Mouse (Mus musculus): Measurements from ENCODE around the gene Ifitm1. TPM values are rescaled to one million over a fixed set of nuclear protein-coding genes. Genes with fewer than 3 reads are reported as not detected.
A peak's percentile ranks its signal among the peaks of the same experiment; 100 is the strongest.

The Ifitm1 gene
- polyA plus RNA-seq, 1 experiment from 2014 or later = 15.2 TPM

DNA sequence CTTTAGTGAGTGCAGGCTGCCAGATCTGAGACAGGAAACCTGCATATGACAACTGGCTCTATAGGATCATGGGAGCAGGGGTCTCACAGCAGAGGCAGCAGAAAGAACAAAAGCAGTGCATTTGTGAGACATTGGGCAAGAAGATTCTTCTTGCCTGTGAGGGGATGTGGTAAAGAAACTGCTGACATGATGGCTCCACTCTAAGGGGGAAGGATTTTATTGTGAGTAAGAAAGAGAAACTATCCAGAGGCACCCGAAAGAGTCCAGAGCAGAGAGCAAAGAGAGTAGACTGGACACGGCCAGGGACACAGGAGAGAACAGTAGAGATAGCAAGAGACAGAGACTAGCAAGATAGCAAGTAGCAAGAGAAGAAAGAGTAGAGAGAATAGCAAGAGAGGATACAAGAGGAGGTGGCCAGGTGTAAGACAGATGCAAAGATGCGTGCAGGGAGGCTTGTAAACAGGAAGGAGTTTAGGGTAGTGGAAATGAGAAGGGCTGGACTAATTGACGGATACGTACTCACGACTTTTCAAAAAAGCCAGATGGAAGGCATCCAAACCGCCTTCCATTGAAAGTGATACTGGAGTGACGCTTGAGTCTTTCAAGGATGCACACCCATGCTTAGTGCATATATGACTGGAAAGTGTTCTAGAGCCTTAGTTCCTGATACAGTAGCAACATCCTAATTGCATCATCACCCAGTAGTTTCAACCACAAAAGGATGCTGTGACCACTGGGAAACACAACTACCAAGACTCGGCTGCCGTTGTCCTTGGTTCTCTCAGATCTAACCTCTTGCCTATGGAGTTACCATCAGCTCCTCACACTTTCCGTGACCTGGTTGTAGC is 32.1 kb downstream of the Ifitm1 start:
- WGBS (ENCODE audit: insufficient replicate concordance) = 43% methylated on average over 11 of the region's 11 CpGs
- H3K4me2 ChIP-seq (ENCODE audit: low read depth, low read length) = peak overlapping the region; percentile 9; the same call in 1 of the 2 replicates
- no peaks in the 10 kb centered on the region for H3K36me3 ChIP-seq (ENCODE audit: control insufficient read depth, insufficient read depth)
- peak; percentile 27; the same call in 1 of the 2 replicates for ATAC-seq (ENCODE audit: low read depth)
- H3K9me3 ChIP-seq (replicated peaks; ENCODE audit: control insufficient read depth, low read length) = no peaks in the 10 kb centered on the region
- H3K4me1 ChIP-seq (ENCODE audit: control insufficient read depth, low read depth, low read length) = no peaks in the 10 kb centered on the region
- H3K9ac ChIP-seq (ENCODE audit: low read depth, low read length) = no peak overlapping the region
- no peaks in the 10 kb centered on the region for H3K27me3 ChIP-seq (ENCODE audit: control insufficient read depth, insufficient read depth, low read depth, low read length)
- peak overlapping the region; percentile 1; the same call in 1 of the 2 replicates for H3K4me3 ChIP-seq (ENCODE audit: low read depth, low read length)
- peak overlapping the region; percentile 35; the same call in 1 of the 2 replicates for H3K27ac ChIP-seq (ENCODE audit: low read length)

- Histone ChIP-seq H3K27ac (ENCODE audit: low read length) (no peak overlapping the region), H3K27me3 (ENCODE audit: control insufficient read depth, insufficient read depth, low read depth, low read length) (no peaks in the 10 kb centered on the region), H3K4me2 (ENCODE audit: low read depth, low read length) (no peak overlapping the region), H3K9ac (ENCODE audit: low read depth, low read length) (no peak overlapping the region), H3K9me3 (replicated peaks; ENCODE audit: control insufficient read depth, low read length) (no peaks in the 10 kb centered on the region), H3K4me1 (ENCODE audit: control insufficient read depth, low read depth, low read length) (no peaks in the 10 kb centered on the region), H3K36me3 (ENCODE audit: control insufficient read depth, insufficient read depth) (no peaks in the 10 kb centered on the region), H3K4me3 (ENCODE audit: low read depth, low read length) (no peak overlapping the region)
- ATAC-seq (ENCODE audit: low read depth) = no peak
- 65% methylated on average over 15 of the region's 15 CpGs for WGBS (ENCODE audit: insufficient replicate concordance)
Measured at GRCm38 (mm10) chr7:141000881-141001708, 34.1 kb downstream of the Ifitm1 start.

- Histone ChIP-seq H3K27me3 (ENCODE audit: control insufficient read depth, insufficient read depth, low read depth, low read length) (no peaks in the 10 kb centered on the region), H3K4me2 (ENCODE audit: low read depth, low read length) (no peak overlapping the region), H3K4me1 (ENCODE audit: control insufficient read depth, low read depth, low read length) (peaks cover 2% of the 10 kb centered on the region; the same call in 1 of the 2 replicates), H3K36me3 (ENCODE audit: control insufficient read depth, insufficient read depth) (no peaks in the 10 kb centered on the region), H3K9ac (ENCODE audit: low read depth, low read length) (no peak overlapping the region), H3K9me3 (replicated peaks; ENCODE audit: control insufficient read depth, low read length) (no peaks in the 10 kb centered on the region), H3K4me3 (ENCODE audit: low read depth, low read length) (no peak overlapping the region), H3K27ac (ENCODE audit: low read length) (no peak overlapping the region)
- 62% methylated on average over 5 of the region's 5 CpGs for WGBS (ENCODE audit: insufficient replicate concordance)
- no peak for ATAC-seq (ENCODE audit: low read depth)
Measured at GRCm38 (mm10) chr7:141003248-141004010, 36.4 kb downstream of the Ifitm1 start.

DNA sequence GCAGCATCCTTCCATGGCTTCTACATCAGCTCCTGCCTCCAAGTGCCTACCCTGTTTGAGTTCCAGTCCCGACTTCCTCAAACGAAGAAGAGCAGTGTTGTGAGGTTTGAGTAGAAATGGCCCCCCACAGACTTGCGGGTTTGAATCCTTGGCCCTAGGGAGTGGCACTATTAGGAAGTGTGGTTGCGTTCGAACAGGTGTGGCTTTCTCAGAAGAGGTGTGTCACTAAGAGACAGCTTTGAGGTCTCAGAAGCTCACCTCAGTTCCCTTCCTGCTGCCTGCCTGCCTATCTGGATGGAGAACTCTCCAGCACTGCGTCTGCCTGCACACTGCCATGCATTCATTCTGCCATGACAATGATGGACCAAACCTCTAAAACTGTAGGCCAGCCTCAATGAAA is 39.4 kb downstream of the Ifitm1 start:
- no peak overlapping the region for H3K27ac ChIP-seq (ENCODE audit: low read length)
- H3K9ac ChIP-seq (ENCODE audit: low read depth, low read length) = no peak overlapping the region
- H3K27me3 ChIP-seq (ENCODE audit: control insufficient read depth, insufficient read depth, low read depth, low read length) = no peaks in the 10 kb centered on the region
- 43% methylated on average over 6 of the region's 6 CpGs for WGBS (ENCODE audit: insufficient replicate concordance)
- H3K4me3 ChIP-seq (ENCODE audit: low read depth, low read length) = no peak overlapping the region
- H3K4me2 ChIP-seq (ENCODE audit: low read depth, low read length) = no peak overlapping the region
- H3K4me1 ChIP-seq (ENCODE audit: control insufficient read depth, low read depth, low read length) = peaks cover 22% of the 10 kb centered on the region
- H3K9me3 ChIP-seq (replicated peaks; ENCODE audit: control insufficient read depth, low read length) = no peaks in the 10 kb centered on the region
- no peaks in the 10 kb centered on the region for H3K36me3 ChIP-seq (ENCODE audit: control insufficient read depth, insufficient read depth)
- ATAC-seq (ENCODE audit: low read depth) = no peak

- no peaks in the 10 kb centered on the region for H3K36me3 ChIP-seq (ENCODE audit: control insufficient read depth, insufficient read depth)
- H3K27me3 ChIP-seq (ENCODE audit: control insufficient read depth, insufficient read depth, low read depth, low read length) = no peaks in the 10 kb centered on the region
- H3K4me3 ChIP-seq (ENCODE audit: low read depth, low read length) = no peak overlapping the region
- peaks cover 26% of the 10 kb centered on the region for H3K4me1 ChIP-seq (ENCODE audit: control insufficient read depth, low read depth, low read length)
- no peak overlapping the region for H3K4me2 ChIP-seq (ENCODE audit: low read depth, low read length)
- ATAC-seq (ENCODE audit: low read depth) = no peak
- H3K9ac ChIP-seq (ENCODE audit: low read depth, low read length) = no peak overlapping the region
- no peak overlapping the region for H3K27ac ChIP-seq (ENCODE audit: low read length)
- H3K9me3 ChIP-seq (replicated peaks; ENCODE audit: control insufficient read depth, low read length) = no peaks in the 10 kb centered on the region
- 69% methylated on average over 5 of the region's 5 CpGs for WGBS (ENCODE audit: insufficient replicate concordance)
Measured at GRCm38 (mm10) chr7:141006914-141007313, 39.9 kb downstream of the Ifitm1 start.

DNA sequence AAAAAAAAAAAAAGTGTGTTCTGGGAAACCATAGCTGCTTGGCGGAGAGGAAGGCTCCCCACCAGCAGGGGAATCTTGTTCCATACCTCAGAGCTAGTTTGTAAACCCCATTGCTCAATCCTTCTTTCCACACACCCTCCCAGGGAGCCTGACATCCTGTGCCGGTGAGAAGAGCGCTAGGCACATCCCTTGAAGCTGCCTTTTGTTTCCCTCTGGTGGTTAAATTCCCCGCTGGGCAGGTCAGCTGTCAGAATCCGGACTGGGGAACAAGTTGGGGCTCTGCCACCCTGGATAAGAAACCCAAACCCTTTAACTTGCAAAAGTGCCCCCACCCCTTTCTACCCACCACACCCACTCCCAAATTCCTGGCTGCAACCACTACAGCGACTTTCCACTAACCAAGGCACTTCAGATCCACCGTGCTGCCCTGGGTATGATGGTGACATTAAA is 41.3 kb downstream of the Ifitm1 start:
- Histone ChIP-seq H3K27me3 (ENCODE audit: control insufficient read depth, insufficient read depth, low read depth, low read length) (no peaks in the 10 kb centered on the region), H3K4me2 (ENCODE audit: low read depth, low read length) (peak overlapping the region; percentile 25), H3K4me3 (ENCODE audit: low read depth, low read length) (no peak overlapping the region), H3K36me3 (ENCODE audit: control insufficient read depth, insufficient read depth) (no peaks in the 10 kb centered on the region), H3K9ac (ENCODE audit: low read depth, low read length) (no peak overlapping the region), H3K27ac (ENCODE audit: low read length) (no peak overlapping the region), H3K9me3 (replicated peaks; ENCODE audit: control insufficient read depth, low read length) (no peaks in the 10 kb centered on the region), H3K4me1 (ENCODE audit: control insufficient read depth, low read depth, low read length) (peaks cover 29% of the 10 kb centered on the region)
- WGBS (ENCODE audit: insufficient replicate concordance) = 10% methylated on average over 7 of the region's 7 CpGs
- peak; percentile 56 for ATAC-seq (ENCODE audit: low read depth)

GRCm38 (mm10) chr7:141008938-141009660 is 42.1 kb downstream of the Ifitm1 start:
- peaks cover 29% of the 10 kb centered on the region for H3K4me1 ChIP-seq (ENCODE audit: control insufficient read depth, low read depth, low read length)
- no peaks in the 10 kb centered on the region for H3K9me3 ChIP-seq (replicated peaks; ENCODE audit: control insufficient read depth, low read length)
- H3K4me3 ChIP-seq (ENCODE audit: low read depth, low read length) = no peak overlapping the region; the same call in 1 of the 2 replicates
- H3K27ac ChIP-seq (ENCODE audit: low read length) = no peak overlapping the region
- H3K4me2 ChIP-seq (ENCODE audit: low read depth, low read length) = peak overlapping the region; percentile 43
- ATAC-seq (ENCODE audit: low read depth) = peak; percentile 72
- no peaks in the 10 kb centered on the region for H3K27me3 ChIP-seq (ENCODE audit: control insufficient read depth, insufficient read depth, low read depth, low read length)
- no peak overlapping the region for H3K9ac ChIP-seq (ENCODE audit: low read depth, low read length)
- no peaks in the 10 kb centered on the region for H3K36me3 ChIP-seq (ENCODE audit: control insufficient read depth, insufficient read depth)
- 5% methylated on average over 20 of the region's 20 CpGs for WGBS (ENCODE audit: insufficient replicate concordance)

GRCm38 (mm10) chr7:141009665-141010064 is 42.6 kb downstream of the Ifitm1 start:
- no peak overlapping the region for H3K27ac ChIP-seq (ENCODE audit: low read length)
- peaks cover 29% of the 10 kb centered on the region for H3K4me1 ChIP-seq (ENCODE audit: control insufficient read depth, low read depth, low read length)
- no peak for ATAC-seq (ENCODE audit: low read depth)
- H3K9me3 ChIP-seq (replicated peaks; ENCODE audit: control insufficient read depth, low read length) = no peaks in the 10 kb centered on the region
- WGBS (ENCODE audit: insufficient replicate concordance) = 56% methylated on average over 9 of the region's 9 CpGs
- no peaks in the 10 kb centered on the region for H3K27me3 ChIP-seq (ENCODE audit: control insufficient read depth, insufficient read depth, low read depth, low read length)
- peak overlapping the region; percentile 43 for H3K4me2 ChIP-seq (ENCODE audit: low read depth, low read length)
- H3K36me3 ChIP-seq (ENCODE audit: control insufficient read depth, insufficient read depth) = no peaks in the 10 kb centered on the region
- peak overlapping the region; percentile 53 for H3K4me3 ChIP-seq (ENCODE audit: low read depth, low read length)
- no peak overlapping the region for H3K9ac ChIP-seq (ENCODE audit: low read depth, low read length)
